Comparison of ENCODE assay signal across 26 mouse cellular contexts in the genomic region with DNA sequence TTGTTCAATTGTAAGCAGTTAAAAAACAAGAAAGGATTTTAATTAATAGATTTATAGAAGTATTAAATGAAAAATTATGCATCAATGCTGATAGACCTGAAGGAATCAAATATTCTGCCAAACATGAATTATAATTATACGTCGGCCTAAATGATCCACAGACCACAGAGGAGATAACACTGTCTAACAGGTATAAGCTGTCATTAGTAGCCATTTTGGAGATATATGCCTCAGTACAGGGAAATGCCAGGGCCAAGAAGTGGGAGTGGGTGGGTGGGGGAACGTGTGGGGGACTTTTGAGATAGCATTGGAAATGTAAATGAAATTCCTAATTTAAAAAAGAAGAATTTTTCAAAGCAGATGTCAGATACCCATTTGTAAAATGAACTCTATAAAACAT.
A peak's percentile ranks its signal among the peaks of the same experiment; 100 is the strongest.
DNase-seq lines count a peak whose midpoint lies in the region; ATAC-seq and TF ChIP-seq lines count a peak whose summit lies in the region.
"Had no signal": no experiment of that assay in that cellular context is flagged by ENCODE, and none has a peak within 500 bp of the region (broad histone marks: within the 10 kb centered on the region; RNA-seq: fewer than 3 reads in every experiment).

No protein-coding gene starts in this region.

- H3K4me2 ChIP-seq in hindbrain, embryonic 11.5 days (replicated peaks; ENCODE audit: low read depth, low read length) = no peak overlapping the region
- peak overlapping the region; percentile 24; the same call in 1 of the 2 replicates for H3K4me2 ChIP-seq in forebrain, embryonic 15.5 days (replicated peaks)
- H3K4me2 ChIP-seq in hindbrain, embryonic 15.5 days = peak overlapping the region; percentile 44; the same call in 1 of the 2 replicates
- H3K4me2 ChIP-seq in midbrain, postnatal 0 days (ENCODE audit: low read depth, low read length, poor library complexity, severe bottlenecking) = no peak overlapping the region
- H3K4me2 ChIP-seq: embryonic facial prominence, embryonic 15.5 days; heart, embryonic 12.5 days; limb, embryonic 13.5 days; liver, embryonic 13.5 days; lung, embryonic 14.5 days had no signal

- no peak overlapping the region for H3K4me3 ChIP-seq in hindbrain, embryonic 11.5 days (ENCODE audit: low read depth, low read length)
- H3K4me3 ChIP-seq in hindbrain, embryonic 10.5 days = no peak overlapping the region
- no peak overlapping the region for H3K4me3 ChIP-seq in forebrain, embryonic 15.5 days
- no peak overlapping the region for H3K4me3 ChIP-seq in hindbrain, embryonic 15.5 days
- H3K4me3 ChIP-seq in midbrain, postnatal 0 days (ENCODE audit: low read depth, low read length) = no peak overlapping the region
- H3K4me3 ChIP-seq: embryonic facial prominence, embryonic 15.5 days; heart, embryonic 12.5 days; limb, embryonic 13.5 days; liver, embryonic 13.5 days; megakaryocyte, embryonic 14.5 days had no signal

- H3K4me1 ChIP-seq in hindbrain, embryonic 11.5 days (replicated peaks; ENCODE audit: control insufficient read depth, insufficient read depth, low read length) = no peaks in the 10 kb centered on the region
- peaks cover 14% of the 10 kb centered on the region for H3K4me1 ChIP-seq in hindbrain, embryonic 10.5 days (replicated peaks)
- H3K4me1 ChIP-seq in forebrain, embryonic 15.5 days = peaks cover 6% of the 10 kb centered on the region
- peaks cover 5% of the 10 kb centered on the region; the same call in 1 of the 2 replicates for H3K4me1 ChIP-seq in hindbrain, embryonic 15.5 days (replicated peaks)
- H3K4me1 ChIP-seq in midbrain, postnatal 0 days (ENCODE audit: insufficient read depth, low read length) = no peaks in the 10 kb centered on the region
- H3K4me1 ChIP-seq: embryonic facial prominence, embryonic 15.5 days; heart, embryonic 12.5 days; limb, embryonic 13.5 days; liver, embryonic 13.5 days; megakaryocyte, embryonic 14.5 days had no signal

- no peaks in the 10 kb centered on the region for H3K9me3 ChIP-seq in hindbrain, embryonic 11.5 days (ENCODE audit: control insufficient read depth, low read length)
- H3K9me3 ChIP-seq in hindbrain, embryonic 10.5 days = no peaks in the 10 kb centered on the region
- no peaks in the 10 kb centered on the region for H3K9me3 ChIP-seq in forebrain, embryonic 15.5 days
- H3K9me3 ChIP-seq in hindbrain, embryonic 15.5 days = no peaks in the 10 kb centered on the region
- no peaks in the 10 kb centered on the region for H3K9me3 ChIP-seq in midbrain, postnatal 0 days (ENCODE audit: low read length)
- H3K9me3 ChIP-seq: embryonic facial prominence, embryonic 15.5 days; heart, embryonic 12.5 days; limb, embryonic 13.5 days; liver, embryonic 13.5 days had no signal

- 79% methylated on average over 3 of the region's 3 CpGs for WGBS in hindbrain, embryonic 11.5 days
- WGBS in hindbrain, embryonic 10.5 days = 81% methylated on average over 3 of the region's 3 CpGs
- 30% methylated on average over 3 of the region's 3 CpGs for WGBS in forebrain, embryonic 15.5 days
- 49% methylated on average over 3 of the region's 3 CpGs for WGBS in hindbrain, embryonic 15.5 days
- WGBS in midbrain, postnatal 0 days = 67% methylated on average over 3 of the region's 3 CpGs

- H3K9ac ChIP-seq in hindbrain, embryonic 11.5 days (ENCODE audit: low read depth, low read length) = no peak overlapping the region
- H3K9ac ChIP-seq in forebrain, embryonic 15.5 days (replicated peaks) = no peak overlapping the region
- H3K9ac ChIP-seq in hindbrain, embryonic 15.5 days = no peak overlapping the region
- no peak overlapping the region for H3K9ac ChIP-seq in midbrain, postnatal 0 days (replicated peaks; ENCODE audit: low read length, poor library complexity, severe bottlenecking)
- H3K9ac ChIP-seq: embryonic facial prominence, embryonic 15.5 days; heart, embryonic 12.5 days; limb, embryonic 13.5 days; liver, embryonic 13.5 days; lung, embryonic 14.5 days had no signal

- DNase-seq in hindbrain, embryonic 11.5 days (ENCODE audit: low spot score) = no peak
- DNase-seq in hindbrain, embryonic 10.5 days (ENCODE audit: low spot score) = no peak
- no peak for DNase-seq in midbrain, postnatal 0 days (ENCODE audit: low spot score)
- no peak for DNase-seq in heart, postnatal 4 days
- no peak for DNase-seq in spleen, postnatal 36 days (ENCODE audit: low spot score in 2 of 2)
- DNase-seq: adrenal gland, postnatal 25 days; cerebellum, adult 9-10 months; gastrocnemius, postnatal 10 days; heart, adult 11 months; heart, postnatal 10 days; kidney, adult 18-20 months; liver, embryonic 13.5 days; lung, embryonic 14.5 days; lung, postnatal 36 days; thymus, adult 2 months; thymus, postnatal 4 days had no signal

- no peaks in the 10 kb centered on the region for H3K36me3 ChIP-seq in hindbrain, embryonic 11.5 days (ENCODE audit: control insufficient read depth, insufficient read depth, low read length)
- no peaks in the 10 kb centered on the region for H3K36me3 ChIP-seq in hindbrain, embryonic 10.5 days
- H3K36me3 ChIP-seq in forebrain, embryonic 15.5 days = no peaks in the 10 kb centered on the region
- no peaks in the 10 kb centered on the region for H3K36me3 ChIP-seq in hindbrain, embryonic 15.5 days
- no peaks in the 10 kb centered on the region for H3K36me3 ChIP-seq in midbrain, postnatal 0 days (ENCODE audit: insufficient read depth, low read length)
- H3K36me3 ChIP-seq: embryonic facial prominence, embryonic 15.5 days; heart, embryonic 12.5 days; limb, embryonic 13.5 days; liver, embryonic 13.5 days had no signal

- TF ChIP-seq CTCF in midbrain, postnatal 0 days (IDR thresholded peaks at IDR 0.05) = no peak

- H3K27me3 ChIP-seq in hindbrain, embryonic 11.5 days (ENCODE audit: control insufficient read depth, insufficient read depth, low read length) = no peaks in the 10 kb centered on the region
- no peaks in the 10 kb centered on the region for H3K27me3 ChIP-seq in hindbrain, embryonic 10.5 days (ENCODE audit: insufficient read depth, poor library complexity, severe bottlenecking)
- H3K27me3 ChIP-seq in forebrain, embryonic 15.5 days = no peaks in the 10 kb centered on the region
- no peaks in the 10 kb centered on the region for H3K27me3 ChIP-seq in hindbrain, embryonic 15.5 days
- no peaks in the 10 kb centered on the region for H3K27me3 ChIP-seq in midbrain, postnatal 0 days (ENCODE audit: insufficient read depth, low read length)
- H3K27me3 ChIP-seq: embryonic facial prominence, embryonic 15.5 days; heart, embryonic 12.5 days; limb, embryonic 13.5 days; liver, embryonic 13.5 days; megakaryocyte, embryonic 14.5 days had no signal

- H3K27ac ChIP-seq in hindbrain, embryonic 11.5 days (ENCODE audit: low read depth, low read length) = no peak overlapping the region
- H3K27ac ChIP-seq in hindbrain, embryonic 10.5 days = no peak overlapping the region
- H3K27ac ChIP-seq in forebrain, embryonic 15.5 days (replicated peaks) = peak overlapping the region; percentile 67
- H3K27ac ChIP-seq in hindbrain, embryonic 15.5 days (replicated peaks) = no peak overlapping the region; the same call in 1 of the 2 replicates
- H3K27ac ChIP-seq in midbrain, postnatal 0 days (ENCODE audit: low read depth, low read length) = no peak overlapping the region
- H3K27ac ChIP-seq: embryonic facial prominence, embryonic 15.5 days; kidney, postnatal 0 days; limb, embryonic 13.5 days; liver, embryonic 13.5 days; stomach, postnatal 0 days had no signal

- peak; percentile 43; the same call in 1 of the 2 replicates for ATAC-seq in hindbrain, embryonic 11.5 days (ENCODE audit: low FRiP score)
- ATAC-seq in forebrain, embryonic 15.5 days (replicated peaks) = peak; percentile 59
- ATAC-seq in hindbrain, embryonic 15.5 days (ENCODE audit: low FRiP score, low read depth) = 0 out of 2 replicates have a peak, but pooled peaks have one; percentile 38
- peak; percentile 65; the same call in 1 of the 2 replicates for ATAC-seq in midbrain, postnatal 0 days (ENCODE audit: low FRiP score)
- no peak for ATAC-seq in CD4-positive, CD25-positive, alpha-beta regulatory T cell, adult 4 months
- ATAC-seq: inflammation-experienced regulatory T-cells, adult 6 months had no signal

Comparison
In these comparisons a context has a peak if more than half of its experiments do, and no peak if none do; other contexts are left out.
1. H3K4me2 ChIP-seq: peak in forebrain, embryonic 15.5 days (single experiment) and hindbrain, embryonic 15.5 days (single experiment); none in hindbrain, embryonic 11.5 days (single experiment) and midbrain, postnatal 0 days (single experiment).